Mouse (Mus musculus) megakaryocyte, embryonic 14.5 days (primary cell): ENCODE measurements around the gene Iqcf3.

Experiments
- FLI1 ChIP-seq: IDR thresholded peaks from 2 replicates; pipeline ENCODE4 v1.6.1; 2012; ENCODE audit warnings: low read length, inconsistent platforms, mixed read lengths
- GATA1 ChIP-seq: IDR thresholded peaks from 3 replicates; pipeline ENCODE4 v1.6.1; 2012; ENCODE audit warnings: mixed read lengths, low read length, inconsistent platforms, borderline replicate concordance

DNA sequence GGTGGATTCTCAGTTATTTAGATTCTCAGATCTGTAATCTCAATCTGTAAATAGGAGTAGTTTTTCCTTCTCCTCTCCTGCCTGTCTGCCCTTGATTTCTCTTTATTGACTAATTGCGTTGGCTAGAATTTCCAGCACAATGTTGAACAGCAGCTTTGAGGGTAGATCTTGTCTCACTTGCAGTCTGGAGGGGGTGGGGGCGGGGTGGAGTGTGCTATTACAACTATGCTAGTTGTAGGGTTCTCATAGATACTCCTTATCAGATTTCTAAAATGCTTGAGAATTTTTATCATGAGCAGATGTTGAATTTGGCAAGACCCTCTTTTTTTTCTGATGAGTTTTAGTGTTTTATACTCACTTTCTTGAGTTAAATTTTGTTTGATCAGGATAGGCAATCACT is 42.0 kb downstream of the Iqcf3 start:
- TF ChIP-seq GATA1 (no peak), FLI1 (no peak)
